In genomic region chr11:106820972-106821371, GRCm38 (mm10) we compare ENCODE assay signal across 9 mouse cellular contexts. TPM values are rescaled to one million over a fixed set of nuclear protein-coding genes. Genes with fewer than 3 reads are reported as not detected.
DNase-seq lines count a peak whose midpoint lies in the region; ATAC-seq lines count a peak whose summit lies in the region.
"Had no signal": no experiment of that assay in that cellular context is flagged by ENCODE, and none has a peak within 500 bp of the region (broad histone marks: within the 10 kb centered on the region; RNA-seq: fewer than 3 reads in every experiment).

No protein-coding gene starts in this region.

- 0 out of 2 replicates have a peak overlapping the region, but pooled peaks have one; percentile 19 for H3K27ac ChIP-seq in hindbrain, embryonic 13.5 days
- no peak overlapping the region for H3K27ac ChIP-seq in hindbrain, embryonic 11.5 days (ENCODE audit: low read depth, low read length)
- H3K27ac ChIP-seq in stomach, embryonic 15.5 days = peak overlapping the region; percentile 11; the same call in 1 of the 2 replicates
- no peak overlapping the region for H3K27ac ChIP-seq in midbrain, embryonic 11.5 days (ENCODE audit: low read depth, low read length)

- H3K9ac ChIP-seq in hindbrain, embryonic 13.5 days = 0 out of 2 replicates have a peak overlapping the region, but pooled peaks have one; percentile 24
- H3K9ac ChIP-seq in hindbrain, embryonic 11.5 days (ENCODE audit: low read depth, low read length) = no peak overlapping the region
- H3K9ac ChIP-seq in stomach, embryonic 15.5 days = no peak overlapping the region
- H3K9ac ChIP-seq in midbrain, embryonic 11.5 days (ENCODE audit: low read length) = no peak overlapping the region

- H3K4me2 ChIP-seq in hindbrain, embryonic 13.5 days = no peak overlapping the region
- no peak overlapping the region for H3K4me2 ChIP-seq in hindbrain, embryonic 11.5 days (replicated peaks; ENCODE audit: low read depth, low read length)
- H3K4me2 ChIP-seq in stomach, embryonic 15.5 days = no peak overlapping the region
- H3K4me2 ChIP-seq in midbrain, embryonic 11.5 days = no peak overlapping the region

- no peaks in the 10 kb centered on the region for H3K9me3 ChIP-seq in hindbrain, embryonic 13.5 days
- no peaks in the 10 kb centered on the region for H3K9me3 ChIP-seq in hindbrain, embryonic 11.5 days (ENCODE audit: control insufficient read depth, low read length)
- no peaks in the 10 kb centered on the region for H3K9me3 ChIP-seq in stomach, embryonic 15.5 days
- no peaks in the 10 kb centered on the region for H3K9me3 ChIP-seq in midbrain, embryonic 11.5 days (ENCODE audit: control insufficient read depth, low read length)

- H3K4me3 ChIP-seq in hindbrain, embryonic 13.5 days = no peak overlapping the region
- no peak overlapping the region for H3K4me3 ChIP-seq in hindbrain, embryonic 11.5 days (ENCODE audit: low read depth, low read length)
- H3K4me3 ChIP-seq in stomach, embryonic 15.5 days (replicated peaks) = no peak overlapping the region
- no peak overlapping the region for H3K4me3 ChIP-seq in midbrain, embryonic 11.5 days (ENCODE audit: low read depth, low read length)

- H3K4me1 ChIP-seq in hindbrain, embryonic 13.5 days (replicated peaks) = peaks cover 13% of the 10 kb centered on the region
- no peaks in the 10 kb centered on the region for H3K4me1 ChIP-seq in hindbrain, embryonic 11.5 days (replicated peaks; ENCODE audit: control insufficient read depth, insufficient read depth, low read length)
- no peaks in the 10 kb centered on the region for H3K4me1 ChIP-seq in stomach, embryonic 15.5 days
- no peaks in the 10 kb centered on the region for H3K4me1 ChIP-seq in midbrain, embryonic 11.5 days (ENCODE audit: control insufficient read depth, insufficient read depth, low read length)

- H3K27me3 ChIP-seq in hindbrain, embryonic 13.5 days = no peaks in the 10 kb centered on the region
- no peaks in the 10 kb centered on the region for H3K27me3 ChIP-seq in hindbrain, embryonic 11.5 days (ENCODE audit: control insufficient read depth, insufficient read depth, low read length)
- H3K27me3 ChIP-seq in stomach, embryonic 15.5 days (replicated peaks) = no peaks in the 10 kb centered on the region
- H3K27me3 ChIP-seq in midbrain, embryonic 11.5 days (ENCODE audit: control insufficient read depth, insufficient read depth, low read length) = no peaks in the 10 kb centered on the region
- H3K27me3 ChIP-seq: Patski had no signal

- no peak for DNase-seq in hindbrain, embryonic 11.5 days (ENCODE audit: low spot score)
- DNase-seq in 3T3-L1 (ENCODE audit: low read depth, low spot score) = peak; percentile 44
- DNase-seq in adrenal gland, postnatal 14 days = peak; percentile 68
- peak; percentile 80 for DNase-seq in heart, adult 8-10 months (ENCODE audit: low spot score)
- peak; percentile 67 to 69 for DNase-seq in lung, adult 18-20 months
- no peak for DNase-seq in midbrain, embryonic 11.5 days (ENCODE audit: low spot score, missing footprints)

- H3K36me3 ChIP-seq in hindbrain, embryonic 13.5 days = peaks cover 70% of the 10 kb centered on the region
- H3K36me3 ChIP-seq in hindbrain, embryonic 11.5 days (ENCODE audit: control insufficient read depth, insufficient read depth, low read length) = peaks cover 13% of the 10 kb centered on the region; the same call in 1 of the 2 replicates
- H3K36me3 ChIP-seq in stomach, embryonic 15.5 days = peaks cover 30% of the 10 kb centered on the region
- H3K36me3 ChIP-seq in midbrain, embryonic 11.5 days (ENCODE audit: control insufficient read depth, insufficient read depth, low read length) = peaks cover 12% of the 10 kb centered on the region

- 73% methylated on average over 4 of the region's 4 CpGs for WGBS in hindbrain, embryonic 13.5 days
- WGBS in hindbrain, embryonic 11.5 days = 82% methylated on average over 4 of the region's 4 CpGs
- WGBS in stomach, embryonic 15.5 days = 57% methylated on average over 4 of the region's 4 CpGs
- 93% methylated on average over 4 of the region's 4 CpGs for WGBS in midbrain, embryonic 11.5 days

- no peak for ATAC-seq in hindbrain, embryonic 13.5 days (ENCODE audit: low FRiP score)
- ATAC-seq in hindbrain, embryonic 11.5 days (ENCODE audit: low FRiP score) = no peak
- peak; percentile 31; the same call in 1 of the 2 replicates for ATAC-seq in stomach, embryonic 15.5 days (ENCODE audit: insufficient read depth, low FRiP score, low read depth)
- no peak for ATAC-seq in midbrain, embryonic 11.5 days (ENCODE audit: low FRiP score)
- ATAC-seq: Patski had no signal

RNA-seq across cellular contexts. Expression of gene Cep95, which starts 31.9 kb away (rescaled TPM):
- 15.7 and 18.2 TPM in 2 replicates for polyA plus RNA-seq in hindbrain, embryonic 13.5 days (2015; fragmentation: Nextera tagmentation; extraction: Ambion mirVana)
- 19.4 and 22.5 TPM in 2 replicates for polyA plus RNA-seq in hindbrain, embryonic 11.5 days (2014; fragmentation: Nextera tagmentation; extraction: Ambion mirVana)
- 12.2 and 13.2 TPM in 2 replicates for total RNA-seq in adrenal gland, postnatal 14 days (2021)
- 1 to 10 TPM; 3.3 to 6.1 (median 5.3) TPM for total RNA-seq in heart, adult 8-10 months (2022)
- 17.7 and 19.9 TPM in 2 replicates for polyA plus RNA-seq in stomach, embryonic 15.5 days (2015; fragmentation: Nextera tagmentation; extraction: Ambion mirVana)
- 22.1 and 23.1 TPM in 2 replicates for polyA plus RNA-seq in midbrain, embryonic 11.5 days (2014; fragmentation: Nextera tagmentation; extraction: Ambion mirVana)

RNA-seq across cellular contexts. Expression of gene Ddx5, which starts 32.0 kb away (rescaled TPM):
- 431 and 450 TPM in 2 replicates for polyA plus RNA-seq in hindbrain, embryonic 13.5 days (2015; fragmentation: Nextera tagmentation; extraction: Ambion mirVana)
- polyA plus RNA-seq in hindbrain, embryonic 11.5 days (2014; fragmentation: Nextera tagmentation; extraction: Ambion mirVana) = 544 and 600 TPM in 2 replicates
- total RNA-seq in adrenal gland, postnatal 14 days (2021) = 755 and 762 TPM in 2 replicates
- 100 to 1,000 TPM; 247 to 395 (median 323) TPM for total RNA-seq in heart, adult 8-10 months (2022)
- polyA plus RNA-seq in stomach, embryonic 15.5 days (2015; fragmentation: Nextera tagmentation; extraction: Ambion mirVana) = 295 and 312 TPM in 2 replicates
- polyA plus RNA-seq in midbrain, embryonic 11.5 days (2014; fragmentation: Nextera tagmentation; extraction: Ambion mirVana) = 515 and 561 TPM in 2 replicates

RNA-seq across cellular contexts. Expression of gene Polg2, which starts 41.6 kb away (rescaled TPM):
- 9.1 and 9.7 TPM in 2 replicates for polyA plus RNA-seq in hindbrain, embryonic 13.5 days (2015; fragmentation: Nextera tagmentation; extraction: Ambion mirVana)
- polyA plus RNA-seq in hindbrain, embryonic 11.5 days (2014; fragmentation: Nextera tagmentation; extraction: Ambion mirVana) = 9.5 and 11.0 TPM in 2 replicates
- 6.6 and 7.3 TPM in 2 replicates for total RNA-seq in adrenal gland, postnatal 14 days (2021)
- 1 to 10 TPM; 4.2 to 4.9 (median 4.6) TPM for total RNA-seq in heart, adult 8-10 months (2022)
- 9.7 and 11.1 TPM in 2 replicates for polyA plus RNA-seq in stomach, embryonic 15.5 days (2015; fragmentation: Nextera tagmentation; extraction: Ambion mirVana)
- polyA plus RNA-seq in midbrain, embryonic 11.5 days (2014; fragmentation: Nextera tagmentation; extraction: Ambion mirVana) = 9.7 and 11.2 TPM in 2 replicates

Comparison
In these comparisons a context has a peak if more than half of its experiments do, and no peak if none do; other contexts are left out.
1. H3K27ac ChIP-seq: peak in hindbrain, embryonic 13.5 days (single experiment) and stomach, embryonic 15.5 days (single experiment); none in hindbrain, embryonic 11.5 days (single experiment) and midbrain, embryonic 11.5 days (single experiment).
2. DNase-seq: peak in 3T3-L1 (single experiment), adrenal gland, postnatal 14 days (single experiment), heart, adult 8-10 months (single experiment) and lung, adult 18-20 months (2 of 2); none in hindbrain, embryonic 11.5 days (single experiment) and midbrain, embryonic 11.5 days (single experiment).